ENCODE assay signal across 19 mouse cellular contexts in genomic region chr9:21138386-21138785, GRCm38 (mm10). TPM values are rescaled to one million over a fixed set of nuclear protein-coding genes. Genes with fewer than 3 reads are reported as not detected.
A peak's percentile ranks its signal among the peaks of the same experiment; 100 is the strongest.
DNase-seq lines count a peak whose midpoint lies in the region; ATAC-seq lines count a peak whose summit lies in the region.
"Had no signal": no experiment of that assay in that cellular context is flagged by ENCODE, and none has a peak within 500 bp of the region (broad histone marks: within the 10 kb centered on the region; RNA-seq: fewer than 3 reads in every experiment).

No protein-coding gene starts in this region.

- no peak overlapping the region for H3K4me3 ChIP-seq in liver, embryonic 13.5 days (replicated peaks)
- no peak overlapping the region for H3K4me3 ChIP-seq in liver, embryonic 12.5 days
- H3K4me3 ChIP-seq in midbrain, embryonic 10.5 days: no peak overlapping the region
- H3K4me3 ChIP-seq: embryonic facial prominence, embryonic 10.5 days; embryonic facial prominence, embryonic 12.5 days; forebrain, embryonic 10.5 days; forebrain, embryonic 12.5 days had no signal

- no peak overlapping the region for H3K9ac ChIP-seq in liver, embryonic 13.5 days
- H3K9ac ChIP-seq in liver, embryonic 12.5 days: no peak overlapping the region
- H3K9ac ChIP-seq: embryonic facial prominence, embryonic 12.5 days; forebrain, embryonic 12.5 days had no signal

- peak; percentile 47 for DNase-seq in adrenal gland, adult 2 months
- no peak for DNase-seq in adrenal gland, postnatal 10 days
- no peak for DNase-seq in liver, embryonic 13.5 days
- peak; percentile 69 for DNase-seq in NIH3T3 (ENCODE audit: low read depth)
- DNase-seq in fibroblast of lung, adult 2 months (ENCODE audit: low read depth): peak; percentile 47
- no peak for DNase-seq in gastrocnemius, adult 18-20 months (ENCODE audit: low spot score)
- DNase-seq in midbrain, embryonic 10.5 days (ENCODE audit: low spot score): no peak
- DNase-seq: cerebellum, adult 11-12 months; cerebellum, adult 2 months; cerebellum, adult 9-10 months; cerebellum, postnatal 10 days had no signal

- H3K36me3 ChIP-seq in liver, embryonic 13.5 days: peaks cover 59% of the 10 kb centered on the region
- peaks cover 62% of the 10 kb centered on the region for H3K36me3 ChIP-seq in liver, embryonic 12.5 days
- peaks cover 62% of the 10 kb centered on the region for H3K36me3 ChIP-seq in midbrain, embryonic 10.5 days

- no peaks in the 10 kb centered on the region for H3K27me3 ChIP-seq in liver, embryonic 13.5 days
- no peaks in the 10 kb centered on the region for H3K27me3 ChIP-seq in liver, embryonic 12.5 days (replicated peaks)
- no peaks in the 10 kb centered on the region for H3K27me3 ChIP-seq in midbrain, embryonic 10.5 days (ENCODE audit: low read depth, poor library complexity, severe bottlenecking)
- H3K27me3 ChIP-seq: embryonic facial prominence, embryonic 12.5 days; forebrain, embryonic 12.5 days had no signal

- 64% methylated on average over 4 of the region's 4 CpGs for WGBS in liver, embryonic 13.5 days (ENCODE audit: insufficient replicate concordance)
- 61% methylated on average over 4 of the region's 4 CpGs for WGBS in liver, embryonic 12.5 days (ENCODE audit: insufficient replicate concordance)
- WGBS in midbrain, embryonic 10.5 days: 90% methylated on average over 4 of the region's 4 CpGs

- H3K27ac ChIP-seq in liver, embryonic 13.5 days: peak overlapping the region; percentile 29
- no peak overlapping the region for H3K27ac ChIP-seq in liver, embryonic 12.5 days
- H3K27ac ChIP-seq in midbrain, embryonic 10.5 days (replicated peaks): no peak overlapping the region
- H3K27ac ChIP-seq: embryonic facial prominence, embryonic 10.5 days; embryonic facial prominence, embryonic 12.5 days; forebrain, embryonic 10.5 days; forebrain, embryonic 12.5 days had no signal

- ATAC-seq in liver, embryonic 13.5 days (ENCODE audit: low read depth): no peak
- ATAC-seq in liver, embryonic 12.5 days: no peak
- ATAC-seq: forebrain, embryonic 14.5 days; forebrain, embryonic 16.5 days had no signal

- H3K4me2 ChIP-seq in liver, embryonic 13.5 days: no peak overlapping the region
- H3K4me2 ChIP-seq in liver, embryonic 12.5 days: no peak overlapping the region
- H3K4me2 ChIP-seq: embryonic facial prominence, embryonic 12.5 days; forebrain, embryonic 12.5 days had no signal

- peaks cover 23% of the 10 kb centered on the region for H3K4me1 ChIP-seq in liver, embryonic 13.5 days (replicated peaks)
- peaks cover 17% of the 10 kb centered on the region for H3K4me1 ChIP-seq in liver, embryonic 12.5 days
- H3K4me1 ChIP-seq in midbrain, embryonic 10.5 days: peaks cover 2% of the 10 kb centered on the region; the same call in 1 of the 2 replicates
- H3K4me1 ChIP-seq: embryonic facial prominence, embryonic 10.5 days; embryonic facial prominence, embryonic 12.5 days; forebrain, embryonic 12.5 days had no signal

- no peaks in the 10 kb centered on the region for H3K9me3 ChIP-seq in liver, embryonic 13.5 days (replicated peaks)
- no peaks in the 10 kb centered on the region for H3K9me3 ChIP-seq in liver, embryonic 12.5 days (replicated peaks)
- no peaks in the 10 kb centered on the region for H3K9me3 ChIP-seq in midbrain, embryonic 10.5 days (replicated peaks)
- H3K9me3 ChIP-seq: embryonic facial prominence, embryonic 10.5 days; embryonic facial prominence, embryonic 12.5 days; forebrain, embryonic 10.5 days; forebrain, embryonic 12.5 days; G1E had no signal

RNA-seq across cellular contexts. Expression of gene Tyk2, which starts 7.3 kb away (rescaled TPM):
- total RNA-seq in adrenal gland, adult 2 months (2021): 10 to 100 TPM; 12.7 to 14.6 TPM
- 23.5 and 25.8 TPM in 2 replicates for polyA plus RNA-seq in adrenal gland, adult 2 months (2012; rRNA removed)
- 10 to 100 TPM; 12.5 to 18.6 TPM for total RNA-seq in adrenal gland, postnatal 10 days (2021)
- polyA plus RNA-seq in liver, embryonic 13.5 days (2015; fragmentation: Nextera tagmentation; extraction: Ambion mirVana): 6.2 and 7.2 TPM in 2 replicates
- 8.5 and 10.4 TPM in 2 replicates for polyA plus RNA-seq in liver, embryonic 12.5 days (2016; fragmentation: Nextera tagmentation; extraction: Ambion mirVana)
- total RNA-seq in gastrocnemius, adult 18-20 months (2021): 1 to 10 TPM; 5.0 to 6.1 TPM
- 13.6 and 14.8 TPM in 2 replicates for polyA plus RNA-seq in midbrain, embryonic 10.5 days (2016; fragmentation: Nextera tagmentation; extraction: Ambion mirVana)

RNA-seq across cellular contexts. Expression of gene Cdc37, which starts 11.4 kb away (rescaled TPM):
- 100 to 1,000 TPM; 179 to 202 TPM for total RNA-seq in adrenal gland, adult 2 months (2021)
- polyA plus RNA-seq in adrenal gland, adult 2 months (2012; rRNA removed): 58.3 and 59.0 TPM in 2 replicates
- total RNA-seq in adrenal gland, postnatal 10 days (2021): 100 to 1,000 TPM; 155 to 160 TPM
- 170 and 200 TPM in 2 replicates for polyA plus RNA-seq in liver, embryonic 13.5 days (2015; fragmentation: Nextera tagmentation; extraction: Ambion mirVana)
- polyA plus RNA-seq in liver, embryonic 12.5 days (2016; fragmentation: Nextera tagmentation; extraction: Ambion mirVana): 221 and 228 TPM in 2 replicates
- total RNA-seq in gastrocnemius, adult 18-20 months (2021): 100 to 1,000 TPM; 128 to 140 TPM
- 351 and 367 TPM in 2 replicates for polyA plus RNA-seq in midbrain, embryonic 10.5 days (2016; fragmentation: Nextera tagmentation; extraction: Ambion mirVana)

RNA-seq across cellular contexts. Expression of gene Pde4a, which starts 27.1 kb away (rescaled TPM):
- total RNA-seq in adrenal gland, adult 2 months (2021): 10 to 100 TPM in 1 of 2 experiments, 1 to 10 TPM in 1; 8.8 to 17.7 TPM
- 13.2 and 15.6 TPM in 2 replicates for polyA plus RNA-seq in adrenal gland, adult 2 months (2012; rRNA removed)
- 10 to 100 TPM; 22.7 to 31.5 TPM for total RNA-seq in adrenal gland, postnatal 10 days (2021)
- polyA plus RNA-seq in liver, embryonic 13.5 days (2015; fragmentation: Nextera tagmentation; extraction: Ambion mirVana): 2.0 and 2.1 TPM in 2 replicates
- 2.6 and 2.9 TPM in 2 replicates for polyA plus RNA-seq in liver, embryonic 12.5 days (2016; fragmentation: Nextera tagmentation; extraction: Ambion mirVana)
- total RNA-seq in gastrocnemius, adult 18-20 months (2021): 10 to 100 TPM; 45.0 to 52.4 TPM
- 3.8 and 5.0 TPM in 2 replicates for polyA plus RNA-seq in midbrain, embryonic 10.5 days (2016; fragmentation: Nextera tagmentation; extraction: Ambion mirVana)

RNA-seq across cellular contexts. Expression of gene Raver1, which starts 46.6 kb away (rescaled TPM):
- 10 to 100 TPM; 50.8 to 53.4 TPM for total RNA-seq in adrenal gland, adult 2 months (2021)
- polyA plus RNA-seq in adrenal gland, adult 2 months (2012; rRNA removed): 52.8 and 76.4 TPM in 2 replicates
- 10 to 100 TPM; 47.2 to 50.3 TPM for total RNA-seq in adrenal gland, postnatal 10 days (2021)
- polyA plus RNA-seq in liver, embryonic 13.5 days (2015; fragmentation: Nextera tagmentation; extraction: Ambion mirVana): 18.4 and 27.0 TPM in 2 replicates
- polyA plus RNA-seq in liver, embryonic 12.5 days (2016; fragmentation: Nextera tagmentation; extraction: Ambion mirVana): 39.8 and 43.8 TPM in 2 replicates
- 10 to 100 TPM; 16.8 to 20.2 TPM for total RNA-seq in gastrocnemius, adult 18-20 months (2021)
- 95.4 and 102 TPM in 2 replicates for polyA plus RNA-seq in midbrain, embryonic 10.5 days (2016; fragmentation: Nextera tagmentation; extraction: Ambion mirVana)

RNA-seq across cellular contexts. Expression of gene Gm38431, which starts 46.6 kb away (rescaled TPM):
- 1 to 10 TPM in 1 of 2 experiments, under 1 TPM in 1; 0.90 to 2.5 TPM for total RNA-seq in adrenal gland, adult 2 months (2021)
- polyA plus RNA-seq in adrenal gland, adult 2 months (2012; rRNA removed): 68.5 and 74.0 TPM in 2 replicates
- 1 to 10 TPM in 1 of 2 experiments, under 1 TPM in 1; 0.63 to 1.5 TPM for total RNA-seq in adrenal gland, postnatal 10 days (2021)
- 1.3 and 1.6 TPM in 2 replicates for polyA plus RNA-seq in liver, embryonic 13.5 days (2015; fragmentation: Nextera tagmentation; extraction: Ambion mirVana)
- polyA plus RNA-seq in liver, embryonic 12.5 days (2016; fragmentation: Nextera tagmentation; extraction: Ambion mirVana): 1.2 and 2.1 TPM in 2 replicates
- under 1 TPM; 0.43 to 0.64 TPM for total RNA-seq in gastrocnemius, adult 18-20 months (2021)
- polyA plus RNA-seq in midbrain, embryonic 10.5 days (2016; fragmentation: Nextera tagmentation; extraction: Ambion mirVana): 3.4 and 3.9 TPM in 2 replicates

Comparison
In these comparisons a context has a peak if more than half of its experiments do, and no peak if none do; other contexts are left out.
1. DNase-seq: peak in adrenal gland, adult 2 months (single experiment), NIH3T3 (single experiment) and fibroblast of lung, adult 2 months (single experiment); none in adrenal gland, postnatal 10 days (single experiment), liver, embryonic 13.5 days (single experiment), gastrocnemius, adult 18-20 months (single experiment) and midbrain, embryonic 10.5 days (single experiment).